Mouse (Mus musculus): ENCODE measurements around the gene Arhgap17. TPM values are rescaled to one million over a fixed set of nuclear protein-coding genes. Genes with fewer than 3 reads are reported as not detected.

Gene Arhgap17
- polyA plus RNA-seq, 1 experiment from 2014 or later = 6.8 TPM

DNA sequence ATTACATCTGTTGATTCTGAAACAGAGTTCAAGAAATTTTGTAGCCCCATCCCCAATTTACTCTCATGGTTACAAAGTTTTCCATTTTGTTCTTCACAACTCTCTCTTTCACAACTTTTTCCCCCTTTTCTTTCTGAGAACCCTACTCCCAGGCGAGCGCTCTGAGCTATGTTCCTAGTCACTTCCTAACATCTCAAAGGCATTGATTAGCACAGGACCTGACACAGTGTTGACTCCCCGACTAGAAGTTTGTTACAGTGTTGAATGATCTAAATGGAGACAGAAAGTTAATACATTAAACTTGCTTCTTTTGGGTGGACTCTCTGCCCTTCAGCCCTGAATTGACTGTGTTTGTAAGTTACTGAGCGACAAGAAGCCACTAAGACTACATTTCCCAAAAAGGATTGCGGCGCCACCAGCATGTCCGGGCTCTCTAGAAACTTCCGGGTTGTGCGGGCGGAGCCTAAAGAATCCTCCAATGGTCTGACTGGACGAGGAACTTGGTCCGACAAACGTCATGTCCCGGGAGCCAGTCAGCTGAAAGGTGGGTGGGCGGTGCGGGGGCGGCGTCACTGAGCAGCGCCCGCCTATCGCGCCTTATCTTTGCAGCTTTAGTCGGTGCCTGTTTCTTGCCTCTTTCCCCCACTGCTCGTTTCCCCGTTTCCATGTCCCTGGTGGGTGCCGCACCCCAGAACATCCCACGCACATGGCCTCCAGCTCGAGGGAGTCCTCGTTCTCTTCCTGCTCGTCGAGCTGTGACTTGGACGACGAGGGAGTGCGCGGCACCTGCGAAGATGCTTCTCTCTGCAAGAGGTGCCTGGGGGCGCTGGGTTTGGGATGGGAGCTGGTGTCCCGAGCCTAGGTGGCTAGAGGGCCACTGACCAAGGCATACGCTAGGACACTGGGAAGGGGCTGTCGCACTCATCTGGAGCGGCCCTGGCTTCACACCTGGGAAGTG is 8.0 kb upstream of the Arhgap17 start:
- peaks cover 11% of the 10 kb centered on the region for H3K4me1 ChIP-seq (ENCODE audit: insufficient read depth)
- peak overlapping the region; percentile 88 for H3K4me2 ChIP-seq (ENCODE audit: low read depth, low read length)
- H3K4me3 ChIP-seq (ENCODE audit: low read depth, low read length) = peak overlapping the region; percentile 69
- TF ChIP-seq CTCF (IDR thresholded peaks at IDR 0.05; ENCODE audit: low read depth) = 0 out of 2 replicates have a peak, but pooled peaks have one; percentile 11
- no peak for TF ChIP-seq EP300 (IDR thresholded peaks at IDR 0.05; ENCODE audit: low read depth)
- H3K9ac ChIP-seq (replicated peaks) = peak overlapping the region; percentile 75
- peak; percentile 97 for DNase-seq
- no peaks in the 10 kb centered on the region for H3K27me3 ChIP-seq (ENCODE audit: insufficient read depth, low read length)
- H3K36me3 ChIP-seq (replicated peaks; ENCODE audit: insufficient read depth, low read length) = no peaks in the 10 kb centered on the region
- peak; percentile 100 for ATAC-seq
- WGBS (ENCODE audit: insufficient replicate concordance) = 4% methylated on average over 41 of the region's 41 CpGs
- H3K27ac ChIP-seq (ENCODE audit: low read depth) = peak overlapping the region; percentile 36
- H3K9me3 ChIP-seq (ENCODE audit: low read length) = no peaks in the 10 kb centered on the region

DNA sequence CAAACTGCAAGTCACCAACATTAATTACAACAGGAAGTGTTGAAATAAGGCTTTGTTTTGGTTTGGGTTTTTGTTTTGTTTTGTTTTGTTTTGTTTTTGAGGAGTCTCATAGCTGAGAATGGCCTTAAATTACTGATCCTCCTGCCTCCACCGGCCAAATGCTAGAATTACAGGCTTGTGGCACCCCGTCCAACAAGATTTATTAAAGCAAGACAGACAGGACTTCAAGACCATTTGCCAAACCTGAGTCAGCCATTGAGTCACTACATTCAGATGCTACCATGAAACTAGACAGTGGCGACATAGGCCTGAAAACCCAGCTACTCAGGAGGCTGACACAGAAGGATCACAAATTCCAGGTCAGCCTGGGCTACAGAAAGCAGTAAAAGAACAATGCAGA is 1.8 kb upstream of the Arhgap17 start:
- Histone ChIP-seq H3K36me3 (replicated peaks; ENCODE audit: insufficient read depth, low read length) (no peaks in the 10 kb centered on the region; the same call in 1 of the 2 replicates), H3K27me3 (ENCODE audit: insufficient read depth, low read length) (no peaks in the 10 kb centered on the region), H3K27ac (ENCODE audit: low read depth) (no peak overlapping the region), H3K9ac (replicated peaks) (no peak overlapping the region), H3K4me2 (ENCODE audit: low read depth, low read length) (no peak overlapping the region), H3K9me3 (ENCODE audit: low read length) (no peaks in the 10 kb centered on the region), H3K4me3 (ENCODE audit: low read depth, low read length) (no peak overlapping the region), H3K4me1 (ENCODE audit: insufficient read depth) (peaks cover 30% of the 10 kb centered on the region)
- no peak for ATAC-seq
- DNase-seq = no peak
- WGBS (ENCODE audit: insufficient replicate concordance) = 60% methylated on average over 3 of the region's 3 CpGs
- TF ChIP-seq CTCF (IDR thresholded peaks at IDR 0.05; ENCODE audit: low read depth) (peak; percentile 42; the same call in 1 of the 2 replicates), EP300 (IDR thresholded peaks at IDR 0.05; ENCODE audit: low read depth) (no peak)

DNA sequence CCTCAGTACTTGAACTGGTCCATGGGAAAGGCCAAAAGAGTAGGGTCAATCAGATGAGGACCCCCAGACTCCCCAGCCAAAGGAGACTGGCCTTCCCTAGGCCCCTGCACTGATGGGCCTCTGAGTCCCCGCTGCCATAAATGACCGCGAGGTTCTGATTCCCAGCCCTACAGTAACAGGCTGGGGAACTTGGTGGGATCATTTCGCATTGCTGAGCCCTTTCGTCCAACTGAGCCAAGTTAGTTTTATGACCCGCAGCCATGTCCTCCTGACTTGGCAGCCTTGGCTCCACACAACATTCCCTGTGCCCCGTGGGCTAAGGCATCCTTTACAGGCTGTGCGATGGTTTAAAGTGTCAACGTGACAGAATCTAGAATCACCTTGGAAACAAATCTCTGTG is 985 bp upstream of the Arhgap17 start:
- H3K4me2 ChIP-seq (ENCODE audit: low read depth, low read length) = peak overlapping the region; percentile 97
- peak overlapping the region; percentile 95 for H3K9ac ChIP-seq (replicated peaks)
- H3K27ac ChIP-seq (ENCODE audit: low read depth) = peak overlapping the region; percentile 93
- DNase-seq (peak; percentile 21), ATAC-seq (no peak)
- H3K9me3 ChIP-seq (ENCODE audit: low read length) = no peaks in the 10 kb centered on the region
- WGBS (ENCODE audit: insufficient replicate concordance) = 61% methylated on average over 9 of the region's 9 CpGs
- no peaks in the 10 kb centered on the region for H3K27me3 ChIP-seq (ENCODE audit: insufficient read depth, low read length)
- TF ChIP-seq EP300 (IDR thresholded peaks at IDR 0.05; ENCODE audit: low read depth) (no peak), CTCF (IDR thresholded peaks at IDR 0.05; ENCODE audit: low read depth) (no peak)
- peaks cover 38% of the 10 kb centered on the region for H3K4me1 ChIP-seq (ENCODE audit: insufficient read depth)
- H3K36me3 ChIP-seq (replicated peaks; ENCODE audit: insufficient read depth, low read length) = no peaks in the 10 kb centered on the region; the same call in 1 of the 2 replicates
- peak overlapping the region; percentile 65 for H3K4me3 ChIP-seq (ENCODE audit: low read depth, low read length)

DNA sequence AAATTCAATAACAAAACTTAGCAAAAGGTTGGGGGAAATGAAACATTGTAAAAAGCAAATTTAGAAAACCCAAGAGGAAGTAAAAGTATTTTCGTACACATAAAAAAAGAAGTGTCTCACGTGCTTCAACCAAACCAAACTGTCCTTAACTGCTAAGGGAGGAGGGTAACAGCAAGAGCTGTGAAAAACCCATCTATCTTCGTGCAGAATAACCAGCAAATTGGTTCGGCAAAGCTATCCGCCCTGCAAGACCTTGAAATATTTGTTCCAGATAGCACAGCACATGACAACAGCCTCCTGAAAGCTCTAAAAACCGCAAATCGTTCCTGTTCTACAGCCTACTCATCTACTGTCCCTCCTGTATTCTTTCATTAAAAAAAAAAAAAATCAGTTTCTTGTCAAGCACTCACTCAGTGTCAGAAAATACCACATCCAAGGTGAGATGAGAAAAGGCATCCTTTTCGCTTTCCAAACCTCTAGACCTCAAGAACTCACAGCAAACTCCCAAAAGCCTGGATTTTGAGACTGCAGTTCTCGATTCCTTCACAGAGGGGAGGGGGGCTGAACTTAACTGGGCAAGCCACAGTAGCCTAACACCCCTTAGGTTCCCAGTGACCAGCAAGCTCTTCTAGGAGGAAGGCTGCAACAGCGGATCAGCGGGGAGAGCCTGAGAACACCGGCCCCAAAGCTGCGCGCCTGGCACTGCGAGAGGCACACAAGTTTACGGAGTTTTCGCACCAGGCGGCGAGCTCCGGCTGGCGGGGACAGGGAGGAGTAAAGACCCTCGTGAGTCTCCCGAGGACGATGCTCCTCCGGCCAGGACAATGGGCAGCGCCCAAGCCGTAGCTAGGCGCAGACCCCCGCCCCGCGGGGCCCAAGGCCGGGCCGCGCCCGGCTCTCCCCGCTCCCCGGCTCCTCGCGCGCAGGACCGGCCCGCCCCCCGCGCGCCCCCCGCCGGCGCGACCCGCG is 653 bp downstream of the Arhgap17 start:
- TF ChIP-seq EP300 (IDR thresholded peaks at IDR 0.05; ENCODE audit: low read depth) (0 out of 2 replicates have a peak, but pooled peaks have one; percentile 3), CTCF (IDR thresholded peaks at IDR 0.05; ENCODE audit: low read depth) (0 out of 2 replicates have a peak, but pooled peaks have one; percentile 11)
- Histone ChIP-seq H3K9ac (replicated peaks) (peak overlapping the region; percentile 95), H3K4me1 (ENCODE audit: insufficient read depth) (peaks cover 45% of the 10 kb centered on the region), H3K4me2 (ENCODE audit: low read depth, low read length) (peak overlapping the region; percentile 97), H3K27me3 (ENCODE audit: insufficient read depth, low read length) (no peaks in the 10 kb centered on the region), H3K27ac (ENCODE audit: low read depth) (peak overlapping the region; percentile 93), H3K4me3 (ENCODE audit: low read depth, low read length) (peak overlapping the region; percentile 65), H3K36me3 (replicated peaks; ENCODE audit: insufficient read depth, low read length) (no peaks in the 10 kb centered on the region; the same call in 1 of the 2 replicates), H3K9me3 (ENCODE audit: low read length) (no peaks in the 10 kb centered on the region)
- ATAC-seq = peak; percentile 5; the same call in 1 of the 2 replicates
- DNase-seq = peak; percentile 59
- WGBS (ENCODE audit: insufficient replicate concordance) = under 1% methylated on average over 35 of the region's 51 CpGs

DNA sequence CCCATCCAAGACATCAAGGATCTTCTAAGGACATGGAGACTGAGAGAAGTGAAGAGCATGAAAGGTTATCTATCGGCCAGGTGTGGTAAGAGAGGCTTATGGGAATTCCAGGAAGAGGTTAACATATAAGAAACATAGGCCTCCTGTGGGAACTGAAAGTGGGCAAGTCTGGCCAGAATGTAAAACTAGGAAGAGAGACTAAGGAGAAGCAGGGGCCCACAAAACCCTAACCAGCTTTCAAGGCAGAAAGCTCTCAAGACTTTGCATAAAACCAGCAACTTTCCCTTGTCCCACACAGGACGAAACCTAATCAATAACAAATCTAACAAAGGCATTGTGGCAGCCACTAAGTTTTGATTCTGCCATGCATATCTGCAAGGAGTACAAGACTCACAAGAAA is 1.5 kb downstream of the Arhgap17 start:
- ATAC-seq (no peak), DNase-seq (no peak)
- Histone ChIP-seq H3K9me3 (ENCODE audit: low read length) (no peaks in the 10 kb centered on the region), H3K9ac (replicated peaks) (peak overlapping the region; percentile 50), H3K27ac (ENCODE audit: low read depth) (peak overlapping the region; percentile 42; the same call in 1 of the 2 replicates), H3K27me3 (ENCODE audit: insufficient read depth, low read length) (no peaks in the 10 kb centered on the region), H3K4me2 (ENCODE audit: low read depth, low read length) (peak overlapping the region; percentile 97), H3K4me1 (ENCODE audit: insufficient read depth) (peaks cover 45% of the 10 kb centered on the region), H3K4me3 (ENCODE audit: low read depth, low read length) (peak overlapping the region; percentile 65), H3K36me3 (replicated peaks; ENCODE audit: insufficient read depth, low read length) (no peaks in the 10 kb centered on the region; the same call in 1 of the 2 replicates)
- TF ChIP-seq EP300 (IDR thresholded peaks at IDR 0.05; ENCODE audit: low read depth) (no peak), CTCF (IDR thresholded peaks at IDR 0.05; ENCODE audit: low read depth) (no peak)
- 35% methylated on average over 2 of the region's 2 CpGs for WGBS (ENCODE audit: insufficient replicate concordance)

Data from liver, postnatal 0 days (tissue).